Mouse (Mus musculus) liver, embryonic 14.5 days (tissue): ENCODE data around the gene Ptk7.

Experiments
- CTCF ChIP-seq: IDR thresholded peaks from 2 replicates; pipeline ENCODE4 v1.5.1; 2016; ENCODE audit warnings: antibody characterized with exemption, low read depth, control low read depth
- EP300 ChIP-seq: IDR thresholded peaks from 2 replicates; pipeline ENCODE4 v1.6.1; 2016; ENCODE audit warnings: antibody characterized with exemption, low read depth

- TF ChIP-seq CTCF (peak; percentile 99), EP300 (no peak)
Measured at GRCm38 (mm10) chr17:46525579-46526307, 103.6 kb downstream of the Ptk7 start.
